Mouse (Mus musculus) erythroblast, adult 5-6 weeks (primary cell): ENCODE results near the gene Prom2. TPM values are rescaled to one million over a fixed set of nuclear protein-coding genes. Genes with fewer than 3 reads are reported as not detected.

ENCODE experiments used
- ATAC-seq: replicated peaks from 2 replicates; pipeline ENCODE4 v1.8.0; 2016; ENCODE audit warnings: moderate number of reproducible peaks, mild to moderate bottlenecking, moderate TSS enrichment, inconsistent platforms; ENCODE audit not compliant: poor library complexity, low FRiP score, severe bottlenecking
- total RNA-seq, 2 experiments: library from RNA; stranded (forward) in 1 of 2; stranded (reverse) in 1 of 2; fragments of 150-400 nt in 1 of 2; fragments of 200-764, 138-1000 nt in 1 of 2; gene quantifications; 2 replicates each; pipeline versions ENCODE4 v1.2.3 to v1.2.4; 2015 to 2017; ENCODE audit warnings: low replicate concordance in 2 of 2

Prom2 gene
- total RNA-seq, 2 experiments from 2014 or later = not detected

DNA sequence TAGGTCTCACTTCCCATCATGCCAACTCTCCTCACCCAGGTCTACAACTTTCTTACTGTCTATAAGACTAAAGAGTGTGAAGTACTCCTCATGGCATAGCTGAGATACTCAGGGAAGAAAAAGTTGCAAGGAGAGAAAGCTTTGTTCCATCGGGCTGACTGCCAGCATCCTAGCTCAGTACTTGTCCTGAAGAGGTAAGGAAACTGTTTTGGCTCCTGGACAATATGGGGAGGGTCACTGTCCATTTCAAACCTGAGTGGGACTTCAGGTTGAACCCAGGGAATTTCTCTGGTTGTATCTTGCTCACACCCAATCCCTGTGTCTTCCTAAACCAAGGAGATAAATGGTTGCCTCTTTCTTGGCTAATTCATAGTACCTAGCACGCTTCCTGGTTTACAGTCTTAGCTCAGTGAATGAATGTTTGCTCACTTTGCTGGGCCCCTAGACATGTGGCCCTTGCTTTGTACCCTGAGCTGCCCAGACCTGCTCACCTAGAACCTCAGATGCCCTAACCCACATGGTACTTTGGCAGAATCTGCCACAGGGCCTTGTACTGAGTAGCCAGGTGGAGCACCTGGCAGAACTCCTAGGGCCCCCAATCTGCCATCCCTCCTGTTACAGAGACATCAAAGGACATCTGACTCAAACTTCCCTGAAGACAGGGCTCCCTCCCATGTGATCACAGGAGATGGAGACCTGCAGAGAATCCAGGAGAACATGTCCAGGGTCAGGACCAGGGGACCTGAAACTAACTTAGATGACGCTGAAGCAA, 16.1 kb downstream of the Prom2 start:
- no peak for ATAC-seq

DNA sequence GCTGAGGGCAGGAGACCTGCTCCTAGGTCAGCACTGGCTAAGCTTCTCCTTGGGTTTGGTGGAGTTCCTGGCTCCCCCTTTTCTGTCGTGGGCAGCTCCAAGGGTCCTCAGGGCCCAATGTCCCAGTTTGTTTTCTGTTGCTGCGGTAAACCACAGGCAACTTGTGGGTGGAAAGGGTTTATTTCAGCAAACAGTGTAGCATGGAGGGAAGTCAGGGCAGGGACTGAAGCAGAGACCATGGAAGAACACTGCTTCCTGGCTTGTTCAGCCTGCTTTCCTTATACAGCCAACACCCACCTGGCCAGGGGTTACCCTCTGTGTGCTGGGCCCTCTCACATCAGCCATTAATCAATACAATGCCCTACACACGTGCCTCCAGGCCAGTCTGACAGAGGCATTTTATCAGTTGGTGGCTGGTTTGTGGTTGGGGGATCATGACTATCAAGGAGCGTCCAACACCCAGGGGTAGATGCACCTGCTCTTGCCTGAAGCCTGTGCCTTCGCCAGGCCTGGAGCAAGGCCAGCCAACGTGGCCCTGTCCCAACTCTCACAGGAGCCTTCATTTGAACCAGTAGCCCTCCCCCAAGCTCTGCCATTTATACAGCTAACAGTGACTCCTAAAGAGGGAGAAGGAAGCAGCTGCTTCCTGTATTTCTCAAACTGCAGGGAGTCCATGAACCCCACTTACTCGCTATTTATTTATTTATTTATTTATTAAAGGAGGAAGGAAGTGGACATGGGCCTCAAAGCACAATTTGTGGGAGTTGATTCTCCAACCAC, 17.1 kb downstream of the Prom2 start:
- ATAC-seq = no peak

DNA sequence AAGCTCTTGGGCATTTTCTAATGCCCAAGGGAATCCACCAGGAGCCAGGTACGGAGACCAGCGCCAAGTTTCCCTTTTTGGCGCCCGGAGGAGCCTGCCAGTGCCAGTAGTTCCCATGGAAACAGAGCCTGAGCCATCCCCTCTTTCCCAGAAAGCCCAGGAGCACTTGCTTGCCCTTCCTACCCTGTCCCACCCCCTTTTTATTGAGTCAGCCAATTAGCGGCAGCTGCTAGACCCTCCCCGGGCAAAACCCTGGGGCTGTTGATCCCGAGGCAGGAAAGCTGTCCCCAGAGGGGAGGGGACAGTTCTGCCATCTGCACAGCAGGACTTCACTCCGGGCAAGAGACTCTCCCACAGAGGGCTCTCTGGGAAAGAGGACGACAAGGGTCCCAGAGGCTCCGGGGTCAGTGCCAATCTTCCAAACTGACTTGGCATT, 19.2 kb downstream of the Prom2 start, which contains the start of gene Kcnip3:
Kcnip3 (minus strand) TSS at position 89 of the 436 bp plus-strand sequence.
- ATAC-seq = no peak

DNA sequence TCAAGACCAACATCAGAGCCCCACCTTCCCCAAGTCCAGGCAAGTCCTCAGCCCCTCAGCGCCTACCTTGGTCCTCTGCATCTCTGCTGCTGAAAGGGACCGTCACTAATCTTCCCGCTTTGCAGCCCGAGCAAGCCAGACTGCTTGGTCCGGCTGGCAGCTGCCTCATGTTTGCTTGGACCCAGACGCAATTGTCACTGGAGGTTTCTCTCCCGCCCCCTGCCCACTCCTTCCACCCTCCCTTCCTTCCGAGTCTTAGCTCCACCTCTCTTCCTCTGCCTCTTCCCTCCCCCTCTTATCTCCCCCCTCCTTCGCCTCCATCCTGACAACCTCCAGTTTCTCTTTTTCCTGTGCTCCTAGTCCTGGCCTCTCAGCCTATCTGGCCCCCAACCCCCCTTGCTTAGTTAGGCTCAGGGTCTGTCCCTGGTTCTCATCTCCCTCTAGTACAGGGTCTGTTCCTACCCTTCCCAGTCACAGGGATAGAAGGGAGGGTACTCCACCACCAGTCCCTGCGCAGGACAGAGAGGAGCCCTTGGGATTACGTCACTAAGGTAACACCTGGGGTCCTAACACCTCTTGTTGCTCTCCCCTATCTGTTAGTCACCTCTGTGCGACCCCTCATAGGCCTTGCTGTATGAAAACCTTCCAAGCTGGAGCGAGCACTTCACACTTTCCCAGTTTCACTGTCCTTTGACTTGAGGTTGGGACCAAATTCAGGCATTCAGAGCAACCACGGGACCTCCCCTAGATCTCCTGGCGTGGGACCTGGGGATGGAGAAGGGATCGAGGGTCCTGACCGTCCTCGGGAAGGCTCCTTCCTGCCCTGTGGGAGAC, 19.9 kb downstream of the Prom2 start:
- no peak for ATAC-seq

DNA sequence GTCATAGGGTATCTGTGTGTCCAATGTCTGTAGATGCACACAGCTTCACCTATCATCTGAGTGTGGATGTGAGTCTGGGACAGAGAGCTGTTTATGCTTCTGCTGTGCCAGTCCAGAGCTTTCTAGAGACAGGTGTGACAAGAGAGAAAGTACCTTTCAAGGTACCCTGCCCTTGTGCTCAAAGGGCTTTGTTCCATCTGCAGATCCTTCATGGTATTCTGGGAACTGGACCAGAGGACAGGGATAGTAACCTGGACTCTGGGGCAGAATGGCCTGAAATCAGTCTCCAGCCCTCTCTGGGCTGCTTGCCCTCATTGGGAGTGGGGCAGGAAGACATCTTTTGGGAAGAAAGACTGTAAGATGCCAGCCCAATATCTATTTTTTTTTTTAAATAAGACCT, 21.1 kb downstream of the Prom2 start:
- ATAC-seq = no peak

DNA sequence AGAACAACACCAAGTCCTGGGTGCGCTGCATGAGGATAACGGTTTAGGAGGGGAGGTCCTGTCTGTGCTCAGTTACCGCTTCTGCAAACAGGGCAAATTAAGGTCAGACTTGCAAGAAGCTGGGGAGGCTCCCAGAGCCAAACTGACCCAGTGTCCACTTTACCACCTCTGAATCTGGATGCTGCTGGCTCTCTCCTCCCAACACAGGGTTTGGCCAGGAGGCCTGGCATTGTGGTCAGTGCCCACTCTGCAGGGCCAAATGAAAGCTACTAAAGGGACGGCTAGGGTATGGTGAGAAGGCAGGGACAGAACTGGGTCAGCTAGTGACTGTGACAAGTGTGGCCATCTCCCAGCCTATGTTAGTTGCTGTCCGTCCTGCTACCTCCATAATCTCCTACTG, 22.0 kb downstream of the Prom2 start:
- no peak for ATAC-seq

DNA sequence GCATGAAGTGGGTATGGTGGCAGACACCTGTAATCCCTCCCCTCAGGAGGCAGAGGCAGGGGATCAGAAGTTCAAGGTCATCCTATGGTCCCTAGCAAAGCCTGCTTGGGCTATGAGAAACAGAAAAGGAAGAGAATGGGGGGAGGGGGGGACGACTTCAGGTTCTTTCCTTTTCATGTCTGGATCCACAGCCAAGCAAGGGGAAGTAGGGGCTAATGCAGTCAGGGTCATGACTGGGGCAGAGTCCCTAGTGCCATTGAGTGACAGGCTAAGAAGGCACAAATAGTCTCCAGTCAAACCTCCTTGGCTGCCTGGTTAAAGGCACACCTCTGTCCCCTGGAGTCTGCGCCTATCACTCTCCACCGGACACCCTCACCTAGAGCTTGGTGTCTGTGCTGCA, 22.4 kb downstream of the Prom2 start:
- ATAC-seq = no peak

DNA sequence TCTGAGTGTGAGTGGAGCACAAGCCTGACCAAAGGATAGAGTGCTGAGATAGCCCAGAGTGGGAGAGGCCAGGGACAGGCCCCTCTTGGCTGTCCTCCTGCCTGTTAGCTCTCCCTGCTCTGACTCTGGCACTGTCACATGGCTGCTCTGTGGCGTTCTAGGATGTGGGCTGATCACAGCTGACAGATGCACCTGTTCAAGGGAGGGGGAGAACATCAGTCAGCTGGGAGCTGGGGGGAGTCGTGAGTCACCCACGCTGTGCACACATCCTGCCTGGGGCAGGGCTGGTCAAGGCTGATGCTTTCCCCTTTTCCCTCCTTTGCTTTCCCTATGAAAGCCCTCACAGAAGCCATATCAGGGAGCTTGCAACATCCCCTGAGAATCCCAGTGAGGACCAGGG, 23.0 kb downstream of the Prom2 start:
- ATAC-seq = no peak

DNA sequence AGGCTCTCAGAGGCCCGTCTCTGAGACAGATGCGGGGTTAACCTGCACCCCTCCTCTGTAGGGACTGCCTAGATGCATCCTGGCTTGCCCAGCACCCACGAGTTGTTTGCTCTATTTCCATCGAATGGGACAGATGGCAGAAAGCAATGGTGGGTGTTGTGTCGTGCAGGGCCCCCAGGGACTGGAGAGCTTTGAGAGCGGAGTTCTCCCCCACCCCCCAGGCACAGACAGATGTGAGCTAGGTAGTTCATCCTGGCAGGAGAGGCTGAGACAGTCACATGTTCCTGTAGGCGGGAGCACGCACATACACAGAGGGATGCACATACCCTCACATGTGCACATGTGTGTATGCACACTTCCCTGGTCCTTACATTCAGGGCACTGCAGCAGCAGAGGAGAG, 24.2 kb downstream of the Prom2 start:
- no peak for ATAC-seq

DNA sequence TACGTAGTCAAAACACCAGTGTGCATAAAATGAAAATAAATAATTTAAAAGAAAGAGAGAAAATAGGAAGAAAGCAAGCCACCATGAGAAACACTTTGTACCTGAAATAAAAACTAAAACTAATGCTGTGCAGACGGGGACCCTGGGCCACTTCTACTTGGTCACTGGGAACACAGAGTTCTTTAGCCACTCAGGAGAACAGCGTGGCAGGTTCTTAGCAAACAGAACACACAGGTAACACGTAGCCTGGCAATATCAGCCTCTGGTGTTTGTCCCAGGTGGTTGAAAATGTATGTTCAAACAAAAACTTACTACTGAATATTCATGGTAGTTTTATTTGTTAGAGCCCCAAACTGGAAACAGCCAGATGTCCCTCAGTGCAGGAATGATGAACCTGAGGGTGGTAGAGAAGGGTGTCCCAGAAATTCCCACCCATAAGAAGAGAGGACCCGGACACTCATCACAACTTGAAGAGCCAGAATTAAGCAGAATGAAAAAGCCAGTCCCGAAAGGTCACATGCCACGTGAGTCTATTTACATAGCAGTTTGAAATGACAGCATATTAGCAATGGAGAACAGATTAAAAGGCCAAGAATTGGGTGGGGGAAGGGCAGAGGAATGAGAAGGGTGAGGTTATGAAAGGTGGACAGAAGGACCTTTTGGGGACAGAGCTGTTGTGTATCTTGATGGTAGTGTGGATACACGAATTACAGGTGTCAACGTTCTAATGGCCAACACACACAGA, 26.7 kb downstream of the Prom2 start:
- ATAC-seq = no peak

DNA sequence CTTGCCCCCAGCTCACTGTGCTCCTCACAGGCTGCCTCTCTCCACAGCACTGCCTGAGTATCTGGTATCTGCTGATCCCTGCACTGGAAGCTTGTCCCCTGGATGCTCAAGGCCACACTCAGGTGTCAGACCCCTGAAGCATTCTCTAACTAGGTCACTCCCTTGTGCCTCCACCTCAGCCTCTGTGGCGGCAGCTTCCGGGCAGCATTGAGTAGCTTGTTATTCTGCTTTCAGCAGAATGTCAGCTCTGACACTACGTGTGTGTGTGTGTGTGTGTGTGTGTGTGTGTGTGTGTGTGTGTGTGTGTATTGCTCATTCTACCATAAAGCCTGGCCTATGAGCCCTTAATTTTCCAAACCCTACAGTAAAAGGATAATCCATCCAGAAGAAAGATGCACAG, 28.0 kb downstream of the Prom2 start:
- no peak for ATAC-seq

DNA sequence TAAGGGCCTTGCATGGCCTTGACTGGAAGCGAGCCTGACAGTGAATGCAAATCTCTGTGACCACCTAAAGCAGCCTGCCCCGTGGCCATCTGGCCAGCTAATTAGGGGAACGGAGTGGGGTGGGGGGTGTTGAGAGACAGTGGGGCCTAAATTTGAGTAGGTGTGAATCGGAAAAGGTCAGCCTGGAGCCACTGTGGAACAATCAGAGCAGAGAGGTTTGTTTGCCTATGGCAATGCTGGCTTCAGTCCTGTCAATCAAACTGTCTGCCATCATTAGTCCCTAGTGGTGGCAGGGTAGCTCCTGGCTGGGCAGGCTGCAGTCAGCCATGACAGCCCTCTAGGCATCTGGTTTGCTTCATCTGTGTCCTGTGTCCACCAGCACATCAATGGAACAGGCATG, 29.8 kb downstream of the Prom2 start:
- no peak for ATAC-seq

DNA sequence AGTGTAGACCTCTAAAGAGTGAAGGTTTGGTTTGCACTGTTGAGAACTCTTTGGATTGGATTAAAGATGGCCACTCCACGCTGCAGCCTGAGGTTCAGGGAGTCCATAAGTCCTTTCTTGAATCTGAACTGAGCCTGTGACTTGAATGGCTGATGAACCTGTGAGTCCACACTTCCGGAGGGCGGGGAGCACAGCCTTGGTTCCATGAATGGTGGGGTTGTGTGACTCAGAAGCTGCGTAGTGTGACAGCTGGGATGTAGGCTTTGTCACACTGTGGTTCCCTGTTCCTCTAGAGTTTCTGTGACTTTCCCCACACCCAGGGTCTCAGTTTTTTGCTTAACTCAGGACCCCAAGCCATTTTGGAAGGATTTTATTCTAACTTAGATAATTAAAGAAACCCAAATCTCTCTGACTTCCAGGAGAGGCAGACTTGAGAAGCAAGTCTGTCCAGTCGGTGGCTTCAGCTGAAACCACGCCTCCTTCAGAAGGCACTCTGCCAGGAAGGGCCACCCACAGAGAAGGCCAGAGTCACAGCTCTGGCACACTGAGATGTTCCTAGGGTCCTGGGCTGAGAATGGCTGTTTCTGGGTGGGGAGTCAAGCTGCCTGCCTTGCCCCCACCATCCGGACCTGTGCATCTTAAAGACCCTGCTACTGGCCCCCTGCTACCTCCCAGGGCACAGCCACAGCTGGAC, 33.2 kb downstream of the Prom2 start:
- ATAC-seq = no peak

DNA sequence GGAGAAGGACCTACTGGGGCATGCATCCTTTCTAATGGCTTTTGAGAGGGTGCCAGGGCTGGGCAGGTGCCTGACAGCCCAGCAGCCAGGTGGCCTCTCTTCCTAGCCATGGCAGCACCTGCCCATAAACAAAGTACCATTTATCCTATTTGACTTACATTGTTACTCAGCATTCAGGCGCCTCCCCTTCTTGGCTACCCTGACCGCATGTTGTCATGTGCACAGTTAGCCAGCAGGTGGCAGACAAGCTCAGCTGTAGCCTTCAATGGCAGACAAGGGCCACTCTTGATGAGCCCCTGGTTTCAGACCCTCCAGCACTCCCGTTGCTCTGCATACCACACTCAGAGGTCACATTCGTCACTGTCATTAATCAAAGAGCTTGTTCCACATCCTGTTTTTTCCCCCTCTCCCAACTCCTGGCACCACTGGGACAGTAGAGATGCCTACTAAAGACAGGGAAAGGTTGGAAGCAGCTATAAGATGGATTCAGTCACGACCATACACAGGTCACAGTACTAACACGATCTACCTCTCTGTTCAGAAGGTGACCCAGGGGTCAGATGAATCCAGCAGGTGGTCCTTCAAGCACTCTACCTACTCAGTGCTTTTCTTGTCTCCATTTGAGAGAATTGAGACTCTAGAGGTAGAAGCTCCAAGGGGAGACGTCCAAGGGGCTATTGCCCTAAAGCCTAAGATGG, 34.0 kb downstream of the Prom2 start:
- peak; percentile 74 for ATAC-seq

DNA sequence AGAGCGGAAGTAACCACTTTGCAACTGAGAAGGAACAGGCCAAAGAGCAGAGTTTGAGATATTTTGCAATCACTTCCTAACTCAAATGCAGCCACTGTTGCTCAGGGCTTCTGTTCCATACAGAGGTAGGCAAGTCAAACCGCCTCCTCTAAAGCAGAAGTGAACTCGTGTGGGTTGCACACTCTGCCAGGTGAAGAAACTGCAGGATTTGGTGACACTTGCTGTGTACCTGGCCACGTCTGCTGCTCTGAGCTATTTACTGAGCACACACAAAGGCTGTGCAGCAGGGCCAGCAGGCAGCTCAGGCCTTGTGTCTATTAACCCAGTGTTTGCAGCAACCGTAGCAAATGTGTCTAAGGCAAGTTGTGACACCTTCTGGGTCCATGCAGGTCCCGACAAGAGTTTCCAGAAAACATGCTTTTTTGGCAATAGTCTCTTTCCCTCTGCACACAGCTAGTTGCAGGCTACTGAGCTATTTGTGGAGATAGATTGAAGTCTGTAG, 35.1 kb downstream of the Prom2 start:
- ATAC-seq = no peak

DNA sequence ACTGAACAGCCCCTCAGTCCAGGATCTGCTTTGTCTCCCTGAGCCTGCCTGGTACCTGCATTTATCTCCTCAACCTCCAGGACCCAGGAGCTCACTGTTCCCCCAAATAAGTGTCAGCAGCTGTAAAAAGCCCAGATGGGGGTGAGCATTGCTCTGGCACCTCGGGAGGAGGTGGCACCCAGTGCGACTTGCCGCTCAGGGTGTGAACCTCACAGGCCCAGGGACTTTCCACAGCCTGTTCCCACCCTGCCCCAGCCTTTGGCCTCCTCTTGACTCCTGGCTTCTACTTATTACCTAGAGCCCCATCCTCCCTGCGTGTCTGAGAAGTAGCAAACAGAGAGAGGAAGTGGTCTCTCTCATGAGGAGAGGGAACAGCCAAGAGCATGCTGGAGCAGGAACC, 36.1 kb downstream of the Prom2 start:
- no peak for ATAC-seq

DNA sequence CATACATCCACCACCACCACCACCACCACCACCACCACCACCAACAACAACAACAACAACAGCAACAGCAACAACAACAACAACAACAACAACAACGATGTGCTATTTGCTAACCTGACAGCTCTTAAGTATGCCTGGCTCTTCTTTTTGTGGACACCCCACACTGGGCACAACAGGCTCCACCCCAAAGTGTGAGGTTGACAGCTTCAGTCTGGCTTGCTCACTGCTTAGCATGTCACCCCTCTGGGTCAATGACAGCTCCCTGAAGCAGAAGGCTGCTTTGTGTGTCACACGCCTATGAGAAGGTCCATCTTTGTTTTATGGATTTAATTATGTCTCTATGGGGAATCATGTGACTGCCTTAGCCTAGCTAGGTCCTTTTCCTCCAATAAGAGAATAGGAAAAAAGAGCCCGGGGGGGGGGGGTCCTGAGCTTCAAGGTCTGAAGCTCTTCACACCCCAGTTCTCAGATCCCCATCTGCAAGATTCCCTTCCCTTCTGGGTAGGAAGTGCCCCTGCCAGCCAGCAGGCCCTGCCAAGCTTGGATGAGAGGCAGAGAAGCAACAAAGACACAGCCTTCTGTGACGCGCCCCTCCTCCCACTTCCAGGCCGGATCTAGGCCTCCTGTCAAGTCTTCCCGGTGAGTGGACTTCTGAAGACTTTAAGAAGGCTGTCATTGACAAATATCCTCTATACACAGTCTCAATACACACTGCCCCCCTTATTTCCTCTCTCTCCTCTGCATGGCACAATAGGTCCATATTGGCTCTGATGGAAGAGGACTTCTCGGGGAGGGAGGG, 37.3 kb downstream of the Prom2 start:
- no peak for ATAC-seq

DNA sequence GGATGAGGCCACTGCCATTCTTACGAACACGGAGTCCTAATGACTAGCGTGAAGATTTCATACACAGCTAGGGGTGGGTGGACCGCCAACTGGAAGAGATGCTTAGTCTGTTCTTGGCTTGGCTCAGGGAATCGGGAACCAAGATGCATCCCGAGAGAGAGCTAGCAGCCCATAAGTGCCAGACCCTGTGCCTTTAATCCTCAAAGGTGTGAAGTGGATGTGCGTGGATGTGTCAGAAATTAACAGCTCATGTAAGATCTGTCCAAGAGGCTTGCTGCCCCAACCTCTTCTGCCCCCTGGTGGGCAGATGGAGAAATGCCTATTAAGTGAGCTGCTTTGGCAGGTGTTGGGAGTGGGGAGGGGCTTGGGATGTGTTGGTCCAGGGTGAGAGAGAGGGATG, 40.2 kb downstream of the Prom2 start:
- no peak for ATAC-seq
